Mouse (Mus musculus) stomach, embryonic 16.5 days (tissue): Measurements from ENCODE around the gene Naaladl1. TPM values are rescaled to one million over a fixed set of nuclear protein-coding genes. Genes with fewer than 3 reads are reported as not detected.
"Not testable (repeated sequence)": the region's sequence is repeated elsewhere in the genome, so short reads cannot be mapped to it uniquely, and the experiment has no call there.

Experiments used
- ATAC-seq: fragments of 200-750 bp; cut with Nextera tagmentation; 2 replicates; pipeline ENCODE4 v1.8.0; 2017; ENCODE audit warnings: moderate number of reproducible peaks, moderate TSS enrichment; ENCODE audit not compliant: insufficient read depth, low FRiP score
- H3K27ac ChIP-seq: fragments of 300-500 bp; sonication (generic); 2 replicates; pipeline ENCODE4 v1.5.1; 2014; ENCODE audit warnings: low read length
- H3K27me3 ChIP-seq: fragments of 300-500 bp; sonication (generic); 2 replicates; pipeline ENCODE4 v1.6.1; 2014; ENCODE audit warnings: low read length, control low read depth, mixed read lengths; ENCODE audit not compliant: control insufficient read depth, insufficient read depth
- H3K36me3 ChIP-seq: fragments of 300-500 bp; sonication (generic); 2 replicates; pipeline ENCODE4 v1.6.1; 2014; ENCODE audit warnings: low read length; ENCODE audit not compliant: control insufficient read depth, insufficient read depth
- H3K4me1 ChIP-seq: fragments of 300-500 bp; sonication (generic); 2 replicates; pipeline ENCODE4 v1.6.1; 2014; ENCODE audit warnings: low read length, control low read depth, mixed read lengths; ENCODE audit not compliant: control insufficient read depth, insufficient read depth
- H3K4me2 ChIP-seq: fragments of 300-500 bp; sonication (generic); 2 replicates; pipeline ENCODE4 v1.6.1; 2014; ENCODE audit warnings: low read depth, low read length, mixed read lengths
- H3K4me3 ChIP-seq: fragments of 300-500 bp; sonication (generic); replicated peaks from 2 replicates; pipeline ENCODE4 v1.5.1; 2014; ENCODE audit warnings: mild to moderate bottlenecking, low read length
- H3K9ac ChIP-seq: fragments of 300-500 bp; sonication (generic); 2 replicates; pipeline ENCODE4 v1.6.1; 2014; ENCODE audit warnings: low read length
- H3K9me3 ChIP-seq: fragments of 300-500 bp; sonication (generic); replicated peaks from 2 replicates; pipeline ENCODE4 v1.6.1; 2016; ENCODE audit warnings: low read length, control low read depth; ENCODE audit not compliant: control insufficient read depth
- WGBS: fragments of 180-500 bp; shearing (Covaris S2); extraction: QIAGEN DNeasy Blood & Tissue Kit; methylation state at CpG from one replicate; pipeline ENCODE4 v1.1.7; 2014; 5-methylcytosine and 5-hydroxymethylcytosine counted together
- polyA plus RNA-seq: library from polyadenylated mRNA; unstranded; fragments of >200 nt; fragmentation: Nextera tagmentation; extraction: Ambion mirVana; gene quantifications from 2 replicates; pipeline ENCODE4 v1.2.1, GENCODE M21; 2015

The Naaladl1 gene
- polyA plus RNA-seq, 1 experiment from 2014 or later: 2.9 TPM

DNA sequence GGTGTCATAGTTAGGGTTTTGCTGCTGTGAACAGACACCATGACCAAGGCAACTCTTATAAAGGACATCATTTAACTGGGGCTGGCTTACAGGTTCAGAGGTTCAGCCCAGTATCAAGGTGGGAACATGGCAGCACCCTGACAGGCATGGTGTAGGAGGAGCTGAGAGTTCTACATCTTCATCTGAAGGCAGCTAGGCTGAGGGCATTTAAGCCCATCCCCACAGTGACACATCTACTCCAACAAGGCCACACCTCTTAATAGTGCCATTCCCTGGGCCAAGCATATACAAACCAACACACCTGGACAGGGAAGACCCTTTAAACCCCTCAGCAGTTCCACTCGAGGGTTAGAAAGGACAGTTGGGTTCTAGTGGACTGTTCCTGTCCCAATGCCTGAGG, 27.6 kb downstream of the Naaladl1 start:
- H3K36me3 ChIP-seq: peaks cover 11% of the 10 kb centered on the region; the same call in 1 of the 2 replicates
- not testable (repeated sequence) for H3K4me3 ChIP-seq, ATAC-seq, H3K27ac ChIP-seq, H3K4me2 ChIP-seq, H3K9me3 ChIP-seq, H3K9ac ChIP-seq, H3K4me1 ChIP-seq, H3K27me3 ChIP-seq
- WGBS: 47% methylated on average over 1 of the region's 1 CpGs

DNA sequence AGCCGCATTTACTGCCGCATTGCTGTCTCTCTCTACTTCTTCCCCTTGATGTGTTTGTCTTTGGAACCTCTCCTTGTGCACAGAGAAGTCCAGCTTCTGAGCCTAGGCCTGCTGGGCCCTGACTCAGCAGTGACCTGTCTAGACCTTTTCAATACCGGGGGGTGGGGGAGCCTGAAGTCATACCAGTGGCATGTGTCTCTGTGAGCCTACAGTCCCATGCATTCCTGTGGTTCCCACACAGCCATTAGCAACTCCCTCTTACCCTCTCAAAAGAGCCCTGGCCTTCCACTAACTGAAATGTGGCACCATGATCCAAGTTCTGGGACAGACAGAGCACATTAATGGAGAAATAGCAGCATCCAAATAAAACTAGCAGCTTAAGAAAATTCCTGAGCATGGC, 30.8 kb downstream of the Naaladl1 start:
- peaks cover 7% of the 10 kb centered on the region for H3K4me1 ChIP-seq
- no peak overlapping the region for H3K4me3 ChIP-seq
- 0 out of 2 replicates have a peak overlapping the region, but pooled peaks have one; percentile 43 for H3K9ac ChIP-seq
- no peaks in the 10 kb centered on the region for H3K9me3 ChIP-seq
- no peak for ATAC-seq
- WGBS: 84% methylated on average over 3 of the region's 3 CpGs
- H3K36me3 ChIP-seq: peaks cover 11% of the 10 kb centered on the region; the same call in 1 of the 2 replicates
- no peaks in the 10 kb centered on the region for H3K27me3 ChIP-seq
- no peak overlapping the region for H3K27ac ChIP-seq
- H3K4me2 ChIP-seq: no peak overlapping the region

DNA sequence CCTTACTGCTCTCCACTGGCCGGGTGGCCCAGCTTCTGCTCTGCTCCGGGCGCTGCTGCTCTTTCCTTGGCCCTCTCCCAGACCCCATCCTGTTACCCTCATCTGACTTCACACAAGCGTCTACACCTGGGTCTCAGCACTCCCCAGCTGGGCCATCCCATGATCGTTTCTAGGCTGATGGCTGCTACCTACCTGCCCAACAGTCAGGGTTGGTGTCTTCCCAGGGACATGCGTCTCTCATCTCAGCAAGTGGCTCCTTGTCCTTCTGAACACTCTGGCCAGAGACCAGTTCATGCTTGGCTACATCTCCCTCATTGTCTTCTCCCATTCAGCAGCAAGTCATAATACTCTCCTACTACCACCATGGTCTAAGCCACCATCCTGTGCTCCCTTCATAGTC, 34.1 kb downstream of the Naaladl1 start:
- 90% methylated on average over 6 of the region's 6 CpGs for WGBS
- Histone ChIP-seq H3K4me1 (peaks cover 12% of the 10 kb centered on the region), H3K27me3 (no peaks in the 10 kb centered on the region), H3K9ac (peak overlapping the region; percentile 86; the same call in 1 of the 2 replicates), H3K9me3 (0 out of 2 replicates have a peak, but pooled peaks cover 4% of the 10 kb centered on the region), H3K4me3 (peak overlapping the region; percentile 71), H3K36me3 (peaks cover 8% of the 10 kb centered on the region; the same call in 1 of the 2 replicates), H3K4me2 (peak overlapping the region; percentile 70), H3K27ac (no peak overlapping the region)
- no peak for ATAC-seq

DNA sequence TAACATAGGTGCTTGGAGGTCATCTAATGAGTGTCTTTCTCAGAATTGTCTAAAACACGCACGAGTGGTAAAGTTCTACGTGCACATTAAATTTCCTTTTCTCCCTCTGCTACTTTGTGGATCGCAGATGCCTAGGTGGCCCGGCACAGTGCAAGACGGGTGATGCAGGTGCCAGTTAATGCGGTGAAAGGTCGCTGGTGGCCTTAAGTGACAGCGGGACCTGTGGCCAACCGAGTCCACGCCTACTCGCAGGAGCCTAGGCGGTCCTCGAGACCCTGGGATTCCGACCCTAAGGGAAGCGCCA, 34.7 kb downstream of the Naaladl1 start:
- H3K36me3 ChIP-seq: peaks cover 7% of the 10 kb centered on the region; the same call in 1 of the 2 replicates
- no peak; the same call in 1 of the 2 replicates for ATAC-seq
- peak overlapping the region; percentile 70 for H3K4me2 ChIP-seq

DNA sequence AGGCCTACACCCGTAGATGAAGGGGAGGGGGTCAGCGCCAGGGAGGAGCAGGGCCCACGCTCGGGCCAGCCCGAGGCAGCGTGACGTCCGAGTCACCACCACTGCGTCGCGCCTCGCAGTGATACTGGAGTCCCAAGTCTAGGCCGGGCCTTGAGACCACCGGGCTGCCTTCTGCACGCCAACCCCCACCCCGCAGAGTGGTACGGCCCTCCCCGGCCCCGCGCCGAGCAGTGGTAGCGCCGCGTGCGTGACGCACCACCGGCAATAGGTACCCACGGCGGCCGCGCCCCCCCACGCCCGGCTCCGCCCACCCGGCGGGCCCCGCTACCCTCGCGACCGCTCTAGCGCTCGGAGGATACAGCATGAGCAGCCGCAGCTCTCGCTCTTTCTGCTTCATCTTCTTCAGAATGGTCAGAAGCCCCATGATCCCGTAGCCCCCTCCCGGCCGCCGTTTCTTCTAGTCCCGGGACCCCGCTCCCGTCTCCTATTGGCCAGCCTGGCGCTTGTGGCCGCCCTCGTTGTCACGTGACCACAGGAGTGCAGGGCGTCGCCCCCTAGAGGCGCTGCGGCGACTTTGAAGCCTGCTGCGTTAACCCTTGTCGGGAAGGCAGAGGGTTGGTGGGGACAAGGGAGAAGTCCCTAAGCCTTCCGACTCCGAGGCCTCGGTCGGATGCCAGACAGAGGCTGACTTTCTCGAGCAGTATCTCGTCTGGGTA, 35.3 kb downstream of the Naaladl1 start, which contains the start of gene Batf2:
Gene Batf2 (plus strand): TSS at position 306 of the 716 bp plus-strand sequence.
- peak; percentile 95 for ATAC-seq
- WGBS: under 1% methylated on average over 62 of the region's 68 CpGs
- Histone ChIP-seq H3K9ac (peak within 1 kb of the TSS; percentile 86), H3K36me3 (peaks cover 7% of the 10 kb centered on the region; the same call in 1 of the 2 replicates), H3K27me3 (no peaks in the 10 kb centered on the region), H3K27ac (peak within 1 kb of the TSS; percentile 94), H3K9me3 (0 out of 2 replicates have a peak, but pooled peaks cover 4% of the 10 kb centered on the region), H3K4me1 (peaks cover 12% of the 10 kb centered on the region), H3K4me2 (peak within 1 kb of the TSS; percentile 70), H3K4me3 (peak within 1 kb of the TSS; percentile 71)

More for the DNA sequence above, 34.7 kb downstream of the Naaladl1 start:
- 0 out of 2 replicates have a peak, but pooled peaks cover 4% of the 10 kb centered on the region for H3K9me3 ChIP-seq
- peak overlapping the region; percentile 71 for H3K4me3 ChIP-seq
- H3K9ac ChIP-seq: peak overlapping the region; percentile 86
- no peaks in the 10 kb centered on the region for H3K27me3 ChIP-seq
- peak overlapping the region; percentile 94 for H3K27ac ChIP-seq
- WGBS: 3% methylated on average over 16 of the region's 16 CpGs
- H3K4me1 ChIP-seq: peaks cover 12% of the 10 kb centered on the region

DNA sequence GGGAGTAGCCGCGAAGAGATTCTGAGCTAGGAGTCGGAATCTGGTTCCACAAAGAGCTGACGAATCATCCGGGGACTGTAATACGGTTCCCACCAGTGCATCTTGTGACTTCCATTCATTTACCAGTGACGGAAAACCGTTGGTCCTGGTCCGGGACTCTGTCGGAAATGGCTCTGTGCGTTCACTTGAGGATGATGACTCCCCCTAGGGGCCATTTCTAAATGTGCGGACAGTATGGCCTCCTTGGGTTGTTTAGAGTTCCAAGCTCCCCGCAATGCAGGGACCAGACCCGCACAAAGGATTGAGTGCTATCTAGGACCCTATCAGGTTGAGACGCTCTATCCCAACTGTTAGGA, 35.8 kb downstream of the Naaladl1 start, which contains the start of gene Arl2:
Gene Arl2 (minus strand): TSS at position 155 of the 356 bp plus-strand sequence.
- Histone ChIP-seq H3K27ac (peak within 1 kb of the TSS; percentile 94), H3K4me1 (peaks cover 12% of the 10 kb centered on the region), H3K4me3 (peak within 1 kb of the TSS; percentile 71), H3K27me3 (no peaks in the 10 kb centered on the region), H3K9ac (peak within 1 kb of the TSS; percentile 86), H3K4me2 (peak within 1 kb of the TSS; percentile 70), H3K9me3 (0 out of 2 replicates have a peak, but pooled peaks cover 4% of the 10 kb centered on the region), H3K36me3 (peaks cover 6% of the 10 kb centered on the region; the same call in 1 of the 2 replicates)
- WGBS: under 1% methylated on average over 15 of the region's 15 CpGs
- ATAC-seq: peak; percentile 66

DNA sequence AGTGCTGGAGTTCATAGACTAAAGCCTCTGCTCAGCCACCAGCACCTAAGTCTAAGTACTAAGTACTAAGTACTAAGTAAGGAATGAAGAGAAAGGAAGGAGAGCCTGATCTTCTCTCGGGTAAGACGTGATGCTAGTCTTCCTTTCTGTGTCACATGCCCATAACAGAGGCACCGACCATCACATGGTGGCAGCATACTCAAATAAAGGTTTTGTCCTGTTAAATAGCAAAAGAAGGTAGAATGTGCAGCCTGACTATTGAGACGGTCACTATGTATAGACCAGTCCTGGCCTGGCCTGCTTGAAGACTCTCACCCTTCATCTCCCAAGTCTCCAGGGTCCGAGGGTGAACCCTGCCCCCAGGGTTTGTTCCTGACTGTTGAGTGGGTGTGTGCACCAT, 39.3 kb downstream of the Naaladl1 start:
- Histone ChIP-seq H3K9me3 (0 out of 2 replicates have a peak, but pooled peaks cover 4% of the 10 kb centered on the region), H3K4me2 (no peak overlapping the region), H3K36me3 (no peaks in the 10 kb centered on the region), H3K9ac (no peak overlapping the region), H3K27ac (no peak overlapping the region), H3K4me3 (no peak overlapping the region), H3K4me1 (peaks cover 10% of the 10 kb centered on the region), H3K27me3 (no peaks in the 10 kb centered on the region)
- WGBS: 75% methylated on average over 5 of the region's 5 CpGs
- ATAC-seq: no peak

DNA sequence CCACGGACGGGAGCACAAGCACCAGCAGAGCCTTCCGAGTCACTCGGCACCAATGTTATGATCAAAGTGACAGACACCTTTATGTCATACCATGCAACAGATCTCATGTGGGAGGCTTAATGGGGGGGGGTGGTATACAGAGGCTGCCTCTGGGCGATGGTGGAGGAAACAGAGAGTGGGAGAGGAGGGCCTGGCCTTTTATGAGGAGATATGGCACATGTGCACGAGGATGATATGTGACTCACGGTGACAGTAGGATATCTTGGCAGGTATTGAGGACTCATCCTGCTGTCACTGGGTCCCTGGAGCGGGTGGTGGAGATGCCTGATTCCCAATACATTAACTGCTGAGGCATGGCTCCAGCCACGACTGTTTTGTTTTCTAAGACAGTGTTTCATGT, 49.6 kb downstream of the Naaladl1 start:
- H3K36me3 ChIP-seq: no peaks in the 10 kb centered on the region
- 81% methylated on average over 9 of the region's 9 CpGs for WGBS
- no peak for ATAC-seq

DNA sequence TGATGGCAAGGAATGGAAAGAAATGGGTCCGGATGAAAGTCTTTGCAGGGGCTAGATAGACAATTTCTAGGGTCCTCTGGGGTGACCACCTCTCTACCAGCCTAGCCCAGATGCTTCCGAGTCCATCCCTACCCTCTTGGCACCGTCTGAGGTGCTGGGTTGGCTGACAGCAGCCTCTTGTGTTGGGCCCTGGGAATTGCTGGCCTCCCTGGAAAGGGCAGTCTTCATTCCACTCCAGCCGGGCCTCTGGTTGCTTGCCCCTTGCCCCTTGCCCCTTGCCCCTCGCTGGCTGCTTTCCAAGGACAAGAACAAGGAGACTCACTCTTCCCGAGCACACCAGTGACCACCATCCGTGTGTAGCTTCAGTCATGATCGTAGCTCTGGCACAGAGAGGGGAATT, 50.8 kb downstream of the Naaladl1 start:
- no peak overlapping the region for H3K9ac ChIP-seq
- ATAC-seq: no peak
- H3K27me3 ChIP-seq: no peaks in the 10 kb centered on the region
- no peaks in the 10 kb centered on the region for H3K4me1 ChIP-seq
- H3K36me3 ChIP-seq: no peaks in the 10 kb centered on the region
- H3K4me3 ChIP-seq: no peak overlapping the region
- no peaks in the 10 kb centered on the region for H3K9me3 ChIP-seq
- H3K27ac ChIP-seq: no peak overlapping the region
- no peak overlapping the region for H3K4me2 ChIP-seq
- WGBS: 61% methylated on average over 8 of the region's 8 CpGs

More for the DNA sequence above, 49.6 kb downstream of the Naaladl1 start:
- H3K9ac ChIP-seq: no peak overlapping the region
- H3K4me1 ChIP-seq: no peaks in the 10 kb centered on the region
- no peak overlapping the region for H3K27ac ChIP-seq
- no peaks in the 10 kb centered on the region for H3K9me3 ChIP-seq
- H3K4me3 ChIP-seq: no peak overlapping the region
- H3K27me3 ChIP-seq: no peaks in the 10 kb centered on the region
- H3K4me2 ChIP-seq: no peak overlapping the region
